Mouse (Mus musculus) heart, postnatal 36 days (tissue): ENCODE measurements around the gene Peli1. TPM values are rescaled to one million over a fixed set of nuclear protein-coding genes. Genes with fewer than 3 reads are reported as not detected.

Source experiments
- DNase-seq, 2 experiments: peaks; one replicate each; pipeline ENCODE4 v3.0.0; 2021 to 2022
- intact Hi-C: fragments of 180-260 bp; cut with DNase I; formaldehyde crosslinking; loops from one replicate; pipeline ENCODE4 v1.15.1; 2025
- total RNA-seq, 2 experiments: library from RNA; stranded (reverse); gene quantifications; 2 replicates each; pipeline ENCODE4 v1.2.3; 2021

The Peli1 gene
- total RNA-seq, 2 experiments from 2014 or later, result 13.8 to 14.7 TPM

GRCm38 (mm10) chr11:21091428-21092405 lies 626 bp downstream of the Peli1 start:
- intact Hi-C loops, result loop anchor here (2.0 to 5.0 kb wide), 6 partner anchors 51 to 175 kb away; partner anchors contain the start of gene Vps54
- DNase-seq, result peak in 1 of 2 experiments; percentile 66

DNA sequence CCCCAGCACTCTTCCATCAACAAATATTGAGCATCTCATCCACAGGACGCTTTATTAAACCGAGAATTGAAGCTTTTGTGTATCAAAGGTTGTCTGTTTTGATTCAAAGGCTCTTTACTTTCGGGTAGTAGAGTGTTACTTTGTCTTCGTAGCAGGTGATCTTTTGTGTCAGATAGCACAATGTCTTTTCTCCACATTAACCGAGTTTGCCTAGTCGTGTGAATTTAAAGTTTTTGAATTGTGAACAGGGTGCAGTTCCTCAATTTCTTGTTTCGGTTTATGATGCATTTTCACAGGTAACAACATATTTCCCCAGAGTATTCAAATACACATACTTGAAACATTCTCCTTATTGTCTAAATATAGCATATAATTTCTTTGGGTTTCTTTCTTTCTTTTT lies 1.5 kb downstream of the Peli1 start:
- no peak for DNase-seq
- intact Hi-C loops, result loop anchor here (2.0 to 5.0 kb wide), 4 partner anchors 50 to 145 kb away; partner anchors contain the start of gene Vps54

- no peak for DNase-seq
- intact Hi-C loops, result loop anchor here (2.0 to 5.0 kb wide), 4 partner anchors 49 to 144 kb away; partner anchors contain the start of gene Vps54
Observed at GRCm38 (mm10) chr11:21093081-21093815, 2.2 kb downstream of the Peli1 start.

DNA sequence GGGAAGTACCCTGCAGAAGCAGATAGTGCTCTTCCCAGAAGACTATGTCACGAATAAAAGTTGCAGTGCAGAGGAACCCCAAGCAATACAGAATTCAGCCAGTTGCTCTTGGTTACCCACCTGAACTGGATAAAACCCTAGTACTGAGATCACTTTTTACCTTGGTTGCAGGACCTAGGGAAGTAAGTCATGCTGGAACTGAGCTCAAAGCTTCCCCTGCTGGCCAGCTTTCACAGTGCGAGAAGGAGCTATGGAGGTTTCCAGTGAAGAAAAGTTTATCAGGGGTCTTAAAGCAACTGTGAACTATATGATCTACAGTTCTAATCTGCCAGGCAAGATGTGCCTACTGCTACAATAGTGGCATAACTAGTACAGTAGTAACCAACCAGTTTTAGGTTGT lies 5.5 kb downstream of the Peli1 start:
- no peak for DNase-seq
- intact Hi-C loops, result no loop called here

DNA sequence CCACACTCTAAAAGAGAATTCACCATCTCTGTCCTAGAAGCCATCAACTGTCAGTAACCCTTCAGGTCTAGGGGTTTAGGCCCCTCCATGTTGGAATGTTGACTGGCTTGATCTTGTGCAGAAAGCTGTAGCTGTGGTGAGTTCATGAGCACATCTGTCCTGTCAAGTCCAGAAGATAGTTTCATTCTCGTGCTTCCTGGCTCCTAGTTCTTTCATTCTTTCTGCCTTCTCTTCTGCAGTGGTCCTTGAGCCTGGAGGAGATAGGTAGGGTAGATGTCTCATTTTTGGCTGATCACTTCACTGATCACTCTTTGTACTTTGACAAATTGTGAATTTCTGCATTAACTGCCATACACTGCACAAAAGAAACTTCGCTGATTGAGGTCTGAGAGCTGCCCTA lies 7.4 kb downstream of the Peli1 start:
- DNase-seq, result no peak
- intact Hi-C loops, result no loop called here

DNA sequence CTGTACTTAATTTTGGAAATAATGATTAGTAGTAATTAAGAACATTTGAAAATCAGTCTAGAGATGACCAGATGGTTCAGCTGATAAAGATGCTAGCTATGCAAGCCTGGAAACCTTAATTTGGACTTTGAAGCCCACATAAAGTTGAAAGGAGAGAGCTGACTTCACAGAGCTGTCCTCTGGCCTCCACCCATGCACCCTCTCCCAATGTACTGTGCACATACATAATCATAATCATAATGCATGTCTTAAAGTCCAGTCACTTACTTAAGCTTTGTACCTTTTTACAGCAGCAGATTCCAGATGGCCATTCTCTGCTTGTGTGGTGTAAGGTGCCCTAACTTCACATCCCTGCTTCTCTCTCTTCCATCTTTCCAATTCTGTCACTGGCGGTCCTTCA lies 9.6 kb downstream of the Peli1 start:
- intact Hi-C loops, result no loop called here
- no peak for DNase-seq

GRCm38 (mm10) chr11:21101286-21101685 lies 10.2 kb downstream of the Peli1 start:
- intact Hi-C loops, result no loop called here
- DNase-seq, result no peak

GRCm38 (mm10) chr11:21102273-21103005 lies 11.3 kb downstream of the Peli1 start:
- no peak for DNase-seq
- intact Hi-C loops, result no loop called here

- intact Hi-C loops, result no loop called here
Observed at GRCm38 (mm10) chr11:21103186-21103585, 12.1 kb downstream of the Peli1 start.

DNA sequence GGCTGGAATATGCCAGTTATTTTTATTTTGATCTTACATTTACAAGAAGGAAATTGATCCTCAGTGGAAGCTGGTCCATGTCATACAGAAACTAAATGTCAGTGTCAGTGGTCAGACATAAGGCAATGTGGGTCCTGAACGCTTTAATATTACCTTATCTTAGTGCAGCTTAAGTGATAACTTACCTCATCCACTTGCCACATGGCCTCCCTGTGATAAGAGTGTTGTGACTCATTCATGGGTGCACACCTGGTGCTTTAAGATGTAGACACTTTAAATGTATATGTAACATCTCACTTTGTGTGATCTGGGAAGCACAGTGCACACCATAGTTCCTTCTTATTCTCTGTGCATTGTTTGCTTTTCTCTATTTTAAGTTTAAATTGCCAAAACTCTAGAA lies 14.3 kb downstream of the Peli1 start:
- intact Hi-C loops, result no loop called here
- no peak for DNase-seq

More at GRCm38 (mm10) chr11:21103186-21103585, 12.1 kb downstream of the Peli1 start:
- DNase-seq, result no peak

DNA sequence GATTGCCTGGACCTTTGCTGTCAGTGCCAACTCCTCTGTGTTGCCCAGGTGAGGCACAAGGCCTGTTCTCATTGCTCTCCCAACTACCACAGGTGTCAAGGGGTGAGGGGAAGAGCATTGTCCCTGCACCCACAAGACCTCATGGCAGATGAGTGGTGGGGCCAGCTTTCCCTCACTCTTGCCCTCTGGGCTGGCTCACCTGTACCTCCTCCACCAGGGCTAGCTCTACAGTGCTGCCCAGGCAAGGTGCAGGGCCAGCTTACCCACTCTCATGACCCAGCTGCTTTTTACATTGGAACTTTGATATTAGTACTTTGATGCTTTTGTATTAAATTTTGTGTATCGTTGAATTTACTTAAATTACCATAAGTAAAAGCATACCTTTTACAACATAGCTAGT lies 16.0 kb downstream of the Peli1 start:
- intact Hi-C loops, result no loop called here
- DNase-seq, result no peak

DNA sequence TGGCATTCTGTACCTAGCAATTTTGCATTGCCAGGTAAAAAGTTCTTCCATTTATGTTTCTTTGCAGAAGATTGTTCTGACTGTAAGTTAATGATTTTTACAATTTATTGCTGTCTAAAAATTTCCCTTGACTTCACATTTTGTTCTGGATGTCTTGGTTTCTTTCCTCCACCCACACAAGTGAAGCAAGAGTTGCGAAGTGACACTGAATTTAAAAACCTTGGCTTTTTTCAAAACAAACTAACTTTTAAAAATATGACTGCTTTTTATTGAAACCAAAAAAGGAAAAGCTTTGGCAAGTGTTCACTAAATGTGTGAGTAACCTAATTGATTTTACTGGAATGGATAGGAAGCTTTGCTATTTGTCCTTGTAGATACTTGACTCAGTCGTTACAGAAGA lies 18.2 kb downstream of the Peli1 start:
- intact Hi-C loops, result no loop called here
- no peak for DNase-seq

- DNase-seq, result no peak
- intact Hi-C loops, result no loop called here
Observed at GRCm38 (mm10) chr11:21114516-21114915, 23.4 kb downstream of the Peli1 start.

DNA sequence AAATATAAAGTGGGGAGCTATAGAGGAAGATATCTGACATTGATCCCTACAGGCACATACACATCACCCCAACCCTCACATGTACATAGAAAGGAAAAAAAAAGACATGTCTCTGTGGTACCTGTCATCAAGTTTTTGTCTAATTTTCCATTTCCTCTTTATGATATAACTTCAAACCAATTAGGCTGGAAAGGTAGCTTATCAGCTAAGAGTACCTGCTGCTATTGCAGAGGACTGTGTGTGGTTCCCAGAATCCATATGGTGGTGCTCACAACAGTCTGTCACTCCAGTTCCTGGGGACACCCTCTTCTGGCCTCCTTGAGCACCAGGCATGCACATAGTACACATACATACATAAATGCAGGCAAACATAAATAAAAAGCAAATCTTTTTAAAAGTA lies 24.7 kb downstream of the Peli1 start:
- no peak for DNase-seq
- intact Hi-C loops, result no loop called here

DNA sequence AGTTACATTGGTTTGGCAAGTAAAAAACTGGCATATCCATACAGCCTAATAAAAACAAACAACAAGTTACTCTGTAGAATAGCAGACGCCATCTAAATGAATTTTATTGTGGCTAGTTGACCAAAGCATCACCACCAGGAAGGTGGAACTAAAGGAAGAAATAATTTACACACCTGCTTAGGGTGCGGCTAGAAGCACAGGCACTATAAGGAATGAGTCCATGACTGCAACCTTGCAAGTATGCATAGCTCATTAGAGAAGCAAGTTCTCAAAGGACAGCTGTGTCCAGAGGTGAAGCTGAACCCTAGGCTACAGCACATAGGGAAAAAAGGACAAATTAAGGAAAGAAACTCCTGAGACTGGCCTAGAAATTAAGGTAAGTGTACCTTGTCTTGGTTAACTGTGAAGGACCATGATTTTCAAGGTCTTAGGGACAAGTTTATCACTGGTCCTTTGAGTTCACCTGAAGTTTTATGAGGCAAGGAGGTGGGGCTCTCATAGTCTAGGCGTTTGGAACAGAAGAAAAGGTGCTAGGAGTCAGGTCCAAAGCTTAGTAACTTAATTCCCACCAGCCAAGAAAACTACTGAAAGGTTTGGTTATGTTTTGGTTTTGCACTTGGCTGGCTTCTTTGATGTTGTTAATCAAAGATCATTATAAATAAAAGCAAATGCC lies 25.7 kb downstream of the Peli1 start:
- intact Hi-C loops, result no loop called here
- DNase-seq, result no peak

GRCm38 (mm10) chr11:21121737-21122136 lies 30.6 kb downstream of the Peli1 start:
- no peak for DNase-seq
- intact Hi-C loops, result no loop called here

DNA sequence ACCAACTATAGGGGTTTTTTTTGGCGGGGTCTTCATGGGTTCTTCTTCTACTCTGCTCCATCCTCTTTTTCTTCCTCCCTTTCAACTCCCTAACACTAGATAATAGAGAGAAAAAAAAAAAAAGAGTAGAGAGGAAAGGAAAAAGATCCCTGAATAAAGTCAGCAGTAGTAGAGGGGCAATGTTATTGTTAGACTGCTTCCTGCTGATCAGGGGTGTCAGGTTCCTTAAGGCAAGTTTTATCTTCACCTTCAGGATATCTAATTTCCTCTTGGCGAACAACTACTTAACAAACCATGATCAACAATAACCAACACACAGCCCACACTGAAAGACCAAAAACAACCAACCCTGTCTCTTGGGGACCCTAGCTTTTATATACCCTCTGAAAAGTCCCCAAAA lies 31.3 kb downstream of the Peli1 start:
- intact Hi-C loops, result no loop called here

DNA sequence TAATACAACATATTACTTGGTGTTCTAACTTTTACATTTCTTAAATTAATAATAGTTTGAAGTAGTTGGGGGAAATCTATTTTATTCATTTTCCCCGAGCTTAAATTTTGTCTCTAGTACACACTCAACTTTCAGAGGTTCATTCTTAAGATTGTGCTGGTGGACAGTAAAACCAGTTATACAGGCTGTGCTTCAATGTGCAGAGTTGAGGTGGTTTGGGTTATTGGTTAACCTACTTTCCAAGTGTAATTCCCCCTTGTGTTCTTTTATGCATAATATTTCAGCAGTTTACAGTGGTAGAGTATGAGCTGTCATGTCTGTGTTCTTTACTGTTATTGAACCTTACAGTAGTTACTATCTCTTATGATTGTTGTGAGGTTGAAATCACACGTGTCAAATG lies 40.6 kb downstream of the Peli1 start:
- intact Hi-C loops, result no loop called here
- DNase-seq, result no peak

More for the DNA sequence above, 31.3 kb downstream of the Peli1 start:
- no peak for DNase-seq

DNA sequence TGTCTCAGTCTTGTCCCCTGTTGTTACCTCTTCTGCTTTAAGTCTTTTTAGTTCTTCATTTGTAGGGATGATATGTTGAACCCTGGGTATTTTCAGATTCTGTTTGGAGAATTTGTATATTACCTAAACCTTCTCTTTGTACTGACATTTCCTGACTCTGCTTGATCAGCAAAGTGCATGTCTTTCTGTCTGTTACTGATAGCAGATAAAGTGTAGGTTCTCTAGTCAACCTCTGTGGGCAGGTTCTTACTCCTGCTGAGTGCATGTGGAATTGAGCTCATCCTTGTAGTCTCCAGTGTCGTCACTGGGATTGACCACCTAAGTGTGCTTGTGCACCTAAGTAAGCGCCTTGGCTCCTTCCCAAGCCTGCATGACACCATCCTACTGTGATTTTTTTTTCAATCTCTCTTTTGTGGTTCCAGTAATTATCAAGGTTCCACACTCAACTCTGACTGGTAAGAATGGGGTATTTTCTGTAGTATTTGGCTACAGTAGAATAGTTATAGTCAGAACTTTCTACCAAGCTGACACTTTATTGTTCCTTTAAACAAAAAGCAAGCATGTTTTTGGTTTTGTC lies 43.9 kb downstream of the Peli1 start:
- intact Hi-C loops, result no loop called here
- no peak for DNase-seq

DNA sequence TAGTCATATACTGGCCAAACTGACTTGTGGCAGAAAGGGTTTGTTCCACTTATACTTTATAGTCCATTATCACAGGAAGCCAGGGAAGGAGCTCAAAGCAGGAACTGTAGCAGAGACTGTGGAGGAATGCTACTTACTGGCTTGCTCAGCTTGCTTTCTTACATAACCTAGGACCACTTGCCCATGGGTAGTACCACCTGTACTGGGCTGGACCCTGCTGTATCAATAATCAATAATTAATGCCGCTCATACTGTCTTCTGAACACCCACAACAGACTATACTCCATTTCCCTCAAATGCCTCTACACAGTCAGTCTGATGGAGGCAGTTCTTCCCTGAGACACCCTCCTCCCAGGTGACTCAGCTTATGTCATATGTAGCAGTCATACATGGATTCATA lies 48.4 kb downstream of the Peli1 start:
- intact Hi-C loops, result no loop called here
- DNase-seq, result no peak
